Mouse (Mus musculus) bone marrow, adult 2 months (tissue): ENCODE results near the gene Bst2.
"Not testable (repeated sequence)": the region's sequence is repeated elsewhere in the genome, so short reads cannot be mapped to it uniquely, and the experiment has no call there.

Source experiments
- CTCF ChIP-seq: fragments of 200-500 bp; IDR thresholded peaks from 2 replicates; pipeline ENCODE4 v1.5.1; 2011; ENCODE audit warnings: low read length, control low read depth; ENCODE audit not compliant: control insufficient read depth, insufficient read depth
- POLR2A ChIP-seq: fragments of 200-500 bp; IDR thresholded peaks from 2 replicates; pipeline ENCODE4 v1.6.1; 2011; ENCODE audit warnings: low read depth, mild to moderate bottlenecking, control low read depth, low read length, borderline replicate concordance; ENCODE audit not compliant: control insufficient read depth

DNA sequence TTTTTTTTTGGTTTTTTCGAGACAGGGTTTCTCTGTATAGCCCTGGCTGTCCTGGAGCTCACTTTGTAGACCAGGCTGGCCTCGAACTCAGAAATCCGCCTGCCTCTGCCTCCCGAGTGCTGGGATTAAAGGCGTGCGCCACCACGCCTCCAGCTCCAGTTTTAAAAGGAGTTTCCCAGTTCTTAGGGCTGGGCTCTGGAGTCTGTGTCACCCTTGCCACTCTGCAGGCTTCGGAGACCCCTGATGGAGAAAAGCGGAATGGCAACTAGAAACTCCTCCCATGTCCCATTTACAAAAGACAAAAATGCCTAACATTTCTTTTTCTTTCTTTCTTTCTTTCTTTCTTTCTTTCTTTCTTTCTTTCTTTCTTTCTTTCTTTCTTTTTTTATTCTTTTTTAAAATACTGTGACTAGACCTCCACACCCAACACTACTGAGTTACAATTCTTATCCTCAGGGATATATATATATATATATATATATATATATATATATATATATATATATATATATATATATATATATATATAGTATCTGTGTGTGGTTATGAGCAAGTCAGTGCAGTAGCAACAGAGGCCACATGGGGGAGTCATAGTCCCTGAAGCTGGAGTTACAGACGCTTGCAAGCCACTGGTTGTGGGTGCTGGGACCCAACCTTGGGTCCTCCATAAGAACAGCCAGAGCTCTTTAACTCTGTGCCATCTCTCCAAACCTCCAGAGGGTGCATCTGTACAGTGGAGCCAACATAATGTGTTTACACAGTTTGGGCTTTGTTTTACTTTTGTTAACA lies 18.0 kb downstream of the Bst2 start:
- not testable (repeated sequence) for TF ChIP-seq POLR2A
- TF ChIP-seq CTCF: peak; percentile 43
